Mouse (Mus musculus) ovary, adult 18-20 months (tissue): Measurements from ENCODE around the gene Nlrc5.

Source experiments
- DNase-seq: peaks from one replicate; pipeline ENCODE4 v3.0.0; 2022; ENCODE audit warnings: low spot score, mixed read lengths

Nlrc5 gene

GRCm38 (mm10) chr8:94566446-94567158 is 132.4 kb downstream of the Nlrc5 start:
- no peak for DNase-seq

DNA sequence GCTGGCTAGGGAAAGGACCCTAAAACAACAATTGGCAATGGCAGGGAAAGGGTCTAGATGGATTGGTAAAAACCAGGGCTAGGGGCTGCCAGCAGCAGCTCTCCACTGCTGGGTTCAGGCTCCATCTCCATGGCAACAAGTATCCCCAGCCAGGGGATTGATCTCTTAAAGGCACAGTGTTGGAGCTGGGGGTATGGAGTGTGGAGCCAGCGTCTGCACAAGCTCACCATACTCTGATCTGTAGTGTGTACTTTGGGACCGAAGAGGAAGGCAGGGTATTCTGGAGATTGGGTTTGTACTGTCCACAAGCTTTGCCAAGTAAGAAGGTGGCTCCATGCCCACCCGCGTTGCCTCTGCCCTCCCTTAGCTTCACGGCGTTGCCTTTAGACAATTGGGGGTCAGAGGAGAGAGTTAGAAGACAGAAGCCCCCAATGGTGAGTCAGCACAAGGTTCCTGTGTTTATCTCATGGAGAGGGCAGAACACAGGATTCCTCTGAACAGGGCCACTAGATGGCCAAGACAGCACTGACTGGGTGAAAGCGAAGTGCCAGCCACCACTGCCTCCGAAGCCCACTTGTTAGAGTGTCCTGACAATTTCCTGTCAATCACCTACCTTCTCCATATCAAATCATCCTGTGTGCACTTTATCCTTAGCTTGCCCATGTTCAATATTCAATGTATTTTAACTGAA is 133.1 kb downstream of the Nlrc5 start:
- DNase-seq, result no peak

DNA sequence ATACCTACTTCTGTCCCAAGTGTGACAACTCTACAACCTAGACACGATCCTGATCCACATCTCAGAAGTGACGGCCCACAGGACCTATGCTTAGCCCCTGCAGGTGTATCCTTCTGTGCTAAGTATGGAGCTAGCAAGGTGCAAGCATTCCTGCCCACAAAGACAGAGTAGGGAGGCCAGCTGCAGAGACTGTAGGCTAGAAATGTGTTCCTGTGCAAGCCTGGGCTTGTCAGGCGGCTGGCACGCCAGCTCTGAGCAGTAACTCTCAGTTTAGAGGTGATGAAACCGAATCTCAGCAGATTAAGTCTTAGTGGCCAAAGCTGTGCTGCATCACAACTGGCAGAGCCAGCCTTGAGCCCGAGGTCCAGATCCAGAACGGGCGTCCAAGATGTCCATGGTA is 133.9 kb downstream of the Nlrc5 start:
- no peak for DNase-seq

DNA sequence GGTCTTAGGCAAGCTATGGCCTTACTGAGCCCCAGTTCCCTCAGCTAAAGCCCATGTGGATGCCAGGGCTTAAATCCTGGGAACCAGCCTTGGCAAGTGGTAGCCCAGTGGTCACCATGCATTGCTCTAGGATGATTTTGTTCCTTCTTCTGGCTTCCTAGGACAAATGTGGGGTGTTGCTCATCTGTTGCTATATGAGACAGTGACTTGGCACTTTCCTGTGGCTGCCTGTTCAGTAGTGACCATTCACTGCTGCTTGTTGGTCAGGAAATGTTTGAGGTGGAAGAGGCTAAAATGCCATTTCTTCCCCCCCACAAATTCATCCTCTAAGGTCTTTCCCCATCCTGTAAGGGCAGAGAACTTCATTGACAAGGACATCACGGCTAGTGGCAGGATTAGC is 135.3 kb downstream of the Nlrc5 start:
- no peak for DNase-seq

- DNase-seq, result no peak
Measured at GRCm38 (mm10) chr8:94571896-94572295, 137.7 kb downstream of the Nlrc5 start.

DNA sequence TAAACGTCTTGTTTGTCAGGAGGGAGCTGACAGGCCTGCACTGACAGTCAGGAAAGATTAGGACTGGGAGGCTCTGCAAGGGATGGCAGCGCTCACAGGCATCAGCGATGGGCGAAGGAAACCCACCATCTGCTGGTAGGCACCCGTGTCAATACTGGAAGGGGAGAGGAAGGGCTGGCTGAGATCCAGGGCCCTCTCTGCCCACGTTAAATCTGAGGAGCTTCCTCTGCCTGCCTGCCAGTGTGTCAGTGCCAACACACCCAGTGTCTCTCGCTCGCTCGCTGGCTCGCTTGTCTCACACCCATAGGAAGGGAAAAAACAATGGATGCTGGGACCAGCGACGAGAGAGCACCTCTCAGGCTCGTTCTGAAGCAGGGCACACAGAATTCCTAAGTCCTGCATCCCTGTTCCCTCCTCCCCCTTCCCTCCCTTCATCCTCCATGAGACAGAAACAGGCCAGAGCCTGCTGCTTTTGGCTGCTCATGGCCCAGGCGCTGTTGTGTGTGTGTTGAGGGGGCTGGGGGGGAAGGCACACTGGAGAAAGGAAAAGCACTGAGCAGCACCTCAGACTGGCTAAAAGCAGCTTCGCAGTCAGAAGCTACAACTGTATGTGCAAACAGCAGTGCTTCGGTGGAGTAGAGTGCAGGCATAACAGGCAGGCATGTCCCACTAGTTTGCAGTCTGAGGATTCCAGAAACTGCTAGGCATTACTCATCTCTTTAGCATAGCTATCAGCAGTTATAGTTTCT is 140.2 kb downstream of the Nlrc5 start:
- DNase-seq, result no peak

GRCm38 (mm10) chr8:94575148-94575547 is 141.0 kb downstream of the Nlrc5 start:
- no peak for DNase-seq
